Mouse (Mus musculus) right cerebral cortex, adult 2 months (tissue): ENCODE measurements around the gene Selenoo.

ENCODE experiments used
- DNase-seq, 2 experiments: peaks; one replicate each; pipeline ENCODE4 v3.0.0; 2021 to 2022; ENCODE audit warnings: low spot score in 2 of 2

Selenoo gene

DNA sequence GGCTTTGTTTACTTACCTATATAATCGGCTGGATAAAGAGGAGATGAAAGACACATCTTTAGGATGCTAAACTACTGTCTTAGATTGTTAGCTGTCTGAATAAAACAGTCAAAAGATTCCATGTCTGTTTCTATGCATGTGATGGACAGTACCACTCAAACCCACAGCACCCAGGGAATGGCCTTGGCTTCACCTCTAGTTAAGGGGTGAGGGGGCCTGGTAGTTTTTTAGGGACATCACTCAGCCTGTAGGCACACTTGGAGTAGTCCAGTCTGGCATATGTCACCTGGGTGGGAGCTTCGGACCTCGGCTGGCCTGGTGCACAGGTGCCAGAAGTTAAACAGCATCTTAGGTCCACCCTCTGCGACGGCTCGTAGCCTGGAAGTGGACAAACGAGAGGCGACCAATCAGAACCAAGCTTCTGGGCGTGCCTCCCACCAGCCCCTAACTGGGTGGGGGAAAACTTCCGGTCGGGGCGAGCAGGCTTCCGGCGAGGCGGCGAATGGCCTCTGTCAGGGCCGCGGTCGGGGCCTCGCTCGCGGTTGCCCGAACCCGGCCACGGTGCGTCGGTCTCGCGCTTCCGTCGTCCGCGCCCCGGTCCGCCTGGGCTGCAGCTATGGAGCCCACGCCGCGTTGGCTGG is at the start of gene Selenoo:
Gene Selenoo (plus strand): TSS at position 478 of the 641 bp plus-strand sequence.
- peak; percentile 90 to 91 for DNase-seq

GRCm38 (mm10) chr15:89044381-89044780 is 44.5 kb upstream of the Selenoo start:
- no peak for DNase-seq

GRCm38 (mm10) chr15:89046356-89046755 is 42.5 kb upstream of the Selenoo start:
- DNase-seq, result no peak

DNA sequence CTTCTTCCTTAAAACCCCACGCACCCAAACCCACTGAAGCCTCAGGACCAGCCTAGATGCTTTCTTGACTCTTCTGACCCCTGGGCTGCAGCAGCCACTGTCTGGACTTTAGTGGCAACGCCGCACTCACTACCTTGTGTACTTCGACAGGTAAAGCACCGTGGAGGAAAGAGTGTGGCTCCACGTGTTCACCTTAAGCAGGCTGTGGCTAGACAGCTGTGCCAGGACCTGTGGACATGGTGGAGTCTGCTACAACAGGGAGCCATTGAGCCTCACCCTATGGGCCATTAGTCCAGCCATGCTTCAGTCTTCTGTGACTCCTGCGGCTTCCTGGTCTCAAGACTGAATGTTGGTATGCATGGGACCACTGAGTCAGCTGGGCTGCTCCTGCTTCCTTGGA is 34.2 kb upstream of the Selenoo start:
- no peak for DNase-seq

GRCm38 (mm10) chr15:89058736-89059135 is 30.1 kb upstream of the Selenoo start:
- DNase-seq, result no peak

DNA sequence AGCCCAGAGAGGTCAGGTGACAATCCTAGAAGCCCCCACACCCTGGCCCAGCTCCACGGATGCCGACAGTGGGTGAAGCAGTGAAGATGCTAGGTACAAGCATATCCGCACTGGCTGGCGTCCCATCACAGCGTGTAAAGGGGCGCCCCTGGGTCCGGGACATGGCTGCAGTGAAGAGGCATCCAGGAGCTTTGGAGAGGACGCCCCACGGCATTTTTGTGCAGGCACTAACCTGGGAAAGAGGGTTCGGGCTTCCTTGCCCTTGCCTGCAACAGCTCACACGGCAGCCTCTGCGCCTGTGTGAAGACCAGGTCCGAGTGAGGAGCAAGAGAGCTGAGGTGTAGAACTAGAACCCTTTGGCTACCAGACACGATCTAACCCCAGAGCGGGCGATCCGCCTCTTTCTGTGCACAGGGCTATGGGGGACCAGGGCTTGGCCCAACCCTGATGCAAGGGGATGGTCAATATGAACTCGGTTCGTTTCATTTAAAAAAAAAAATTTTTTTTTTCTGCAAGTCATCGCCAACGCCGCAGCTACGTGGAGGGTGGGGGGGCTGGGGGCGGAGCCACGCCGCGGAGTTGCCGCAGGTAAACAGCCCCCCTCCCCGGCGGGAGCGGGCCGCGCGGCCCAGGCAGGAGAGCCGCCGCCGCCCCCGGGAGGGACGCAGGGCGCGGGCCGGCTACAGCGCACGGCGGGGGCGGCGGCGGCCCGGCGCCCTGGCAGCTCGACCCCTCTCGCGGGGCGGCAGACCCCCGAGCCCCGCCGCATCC is 29.5 kb upstream of the Selenoo start, which contains the start of gene Panx2:
Gene Panx2 (plus strand): TSS at position 574 of the 771 bp plus-strand sequence.
- peak; percentile 39 to 55 for DNase-seq

DNA sequence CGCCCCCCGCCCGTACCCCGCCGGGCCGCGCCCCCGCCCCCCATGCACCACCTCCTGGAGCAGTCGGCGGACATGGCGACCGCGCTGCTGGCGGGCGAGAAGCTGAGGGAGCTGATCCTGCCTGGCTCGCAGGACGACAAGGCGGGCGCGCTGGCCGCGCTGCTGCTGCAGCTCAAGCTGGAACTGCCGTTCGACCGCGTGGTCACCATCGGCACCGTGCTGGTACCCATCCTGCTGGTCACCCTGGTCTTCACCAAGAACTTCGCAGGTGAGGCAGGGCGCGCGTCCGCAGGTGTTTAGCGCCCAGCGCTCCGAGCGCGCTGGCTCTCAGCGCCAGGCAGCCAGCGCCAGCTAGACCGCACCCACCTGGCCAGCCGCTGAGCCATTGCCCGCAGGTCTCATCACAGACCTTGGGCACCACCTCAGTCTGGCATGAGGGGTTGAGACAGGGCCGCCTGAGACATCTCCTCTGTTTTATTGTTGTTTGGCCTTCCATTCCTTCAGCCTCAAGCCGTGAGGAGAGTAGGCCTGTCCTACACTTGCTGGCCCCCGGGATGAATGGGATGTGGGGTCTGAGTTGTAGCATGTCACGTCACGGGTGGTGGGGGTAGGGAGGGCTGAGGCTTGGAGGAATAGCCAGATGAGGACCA is 28.7 kb upstream of the Selenoo start:
- DNase-seq, result peak; percentile 41 to 61

DNA sequence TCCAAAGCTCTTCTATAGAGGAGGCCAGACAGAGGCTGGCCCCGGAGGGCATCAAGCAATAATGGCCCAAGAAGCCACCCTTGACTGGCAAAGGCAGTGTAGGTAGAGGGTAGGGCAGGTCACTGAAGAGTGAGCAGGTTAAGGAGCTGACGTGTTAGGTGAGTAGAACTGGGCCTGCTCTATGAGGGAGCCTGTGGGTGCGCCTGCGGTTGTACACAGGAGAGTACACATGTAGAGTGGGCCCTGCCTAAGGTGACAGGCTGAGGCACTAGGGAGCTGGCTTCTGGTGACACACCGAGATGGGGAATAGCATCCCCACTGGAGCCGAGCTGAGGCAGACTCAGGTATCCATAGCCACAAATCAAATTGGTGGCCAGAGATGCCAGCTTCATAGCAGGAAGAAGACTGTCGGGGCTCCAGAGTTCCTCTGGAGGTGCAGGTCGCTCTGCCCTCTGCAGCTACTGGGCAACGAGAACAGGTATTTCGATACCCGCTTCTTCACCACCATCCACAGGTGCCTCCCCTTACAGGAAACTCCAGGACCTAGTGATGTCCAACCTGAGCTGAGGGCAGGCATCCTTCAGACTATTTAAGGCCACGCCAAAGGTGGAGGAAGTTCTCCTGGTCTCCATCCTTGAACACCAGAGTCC is 27.9 kb upstream of the Selenoo start:
- DNase-seq, result peak in 1 of 2 experiments; percentile 12

DNA sequence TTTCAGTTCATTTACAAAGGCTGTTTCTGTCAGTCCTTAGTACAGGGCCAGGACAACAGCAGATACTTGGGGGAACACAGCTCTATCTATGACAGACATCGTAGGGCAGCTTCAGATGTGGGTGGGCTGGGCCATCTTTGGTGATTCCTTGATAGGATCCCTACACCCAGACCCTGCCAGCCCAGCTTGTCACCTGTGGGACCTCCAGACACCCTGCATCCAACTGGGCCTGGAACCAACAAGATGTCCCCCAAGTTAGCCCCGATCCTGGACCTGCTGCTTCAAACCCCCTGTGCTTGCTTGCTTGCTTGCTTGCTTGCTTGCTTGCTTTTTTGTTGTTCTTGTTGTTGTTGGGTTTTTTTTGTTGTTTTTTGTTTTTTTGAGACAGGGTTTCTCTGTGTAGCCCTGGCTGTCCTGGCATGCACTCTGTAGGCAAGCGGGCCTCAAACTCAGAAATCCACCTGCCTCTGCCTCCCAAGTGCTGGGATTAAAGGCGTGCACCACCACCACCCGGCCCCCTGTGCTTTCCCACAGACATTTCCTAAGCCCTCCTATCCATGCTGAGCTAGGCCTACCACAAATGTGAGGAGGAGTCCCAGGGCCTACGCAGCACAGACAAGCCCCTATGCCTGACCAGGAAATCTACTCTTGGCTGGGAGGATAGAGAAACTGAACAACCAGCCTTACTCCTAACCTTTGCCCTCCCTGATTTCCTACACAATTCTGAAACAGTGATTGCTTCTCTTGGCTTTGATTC is 26.9 kb upstream of the Selenoo start:
- DNase-seq, result no peak

DNA sequence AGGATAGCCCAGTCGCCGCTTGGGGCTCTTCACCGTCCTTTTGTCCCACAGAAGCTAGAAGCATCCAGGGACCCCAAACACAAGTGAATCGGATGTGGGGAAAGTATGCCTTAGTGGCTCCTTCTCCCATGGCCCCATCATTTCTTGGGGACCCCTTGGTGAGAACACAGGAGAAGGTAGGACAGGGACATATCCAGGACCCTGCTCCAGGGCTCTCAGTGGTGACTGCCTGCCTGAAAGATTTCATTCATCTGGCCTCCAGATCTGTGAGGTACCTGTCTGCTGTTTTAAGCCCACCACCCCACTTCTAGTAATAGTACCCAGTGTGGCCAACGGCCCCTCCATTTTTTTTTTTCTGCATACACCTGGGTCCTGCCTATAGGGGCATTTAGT is 26.4 kb upstream of the Selenoo start:
- DNase-seq, result no peak

- DNase-seq, result no peak
Measured at GRCm38 (mm10) chr15:89063001-89063400, 25.9 kb upstream of the Selenoo start.

DNA sequence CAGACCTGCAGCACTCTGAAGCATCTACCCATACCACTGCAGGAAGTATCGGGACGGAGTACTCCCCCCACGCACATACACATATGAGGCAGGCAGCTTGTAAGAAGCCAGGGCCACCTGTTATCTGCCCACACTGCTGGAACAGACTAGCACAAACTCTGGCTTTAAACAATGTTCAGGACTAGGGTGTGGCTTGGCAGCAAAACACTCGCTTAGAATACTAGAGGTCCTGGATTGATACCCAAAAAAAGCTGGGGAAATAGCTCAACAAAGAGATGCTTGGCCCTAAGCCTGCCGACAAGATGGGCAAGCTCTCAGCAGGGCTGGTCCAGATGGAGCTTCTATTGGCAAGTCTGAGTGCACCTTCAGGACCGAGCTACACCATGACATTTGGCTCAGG is 25.3 kb upstream of the Selenoo start:
- peak; percentile 64 to 79 for DNase-seq

GRCm38 (mm10) chr15:89064891-89065290 is 24.0 kb upstream of the Selenoo start:
- no peak for DNase-seq

DNA sequence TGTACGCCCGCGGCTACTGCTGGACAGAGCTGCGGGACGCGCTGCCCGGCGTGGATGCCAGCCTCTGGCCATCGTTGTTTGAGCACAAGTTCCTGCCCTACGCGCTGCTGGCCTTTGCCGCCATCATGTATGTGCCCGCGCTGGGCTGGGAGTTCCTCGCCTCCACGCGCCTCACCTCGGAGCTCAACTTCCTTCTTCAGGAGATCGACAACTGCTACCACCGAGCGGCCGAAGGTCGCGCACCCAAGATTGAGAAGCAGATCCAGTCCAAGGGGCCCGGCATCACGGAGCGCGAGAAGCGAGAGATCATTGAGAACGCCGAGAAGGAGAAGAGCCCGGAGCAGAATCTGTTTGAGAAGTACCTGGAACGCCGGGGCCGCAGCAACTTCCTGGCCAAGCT is 21.3 kb upstream of the Selenoo start:
- no peak for DNase-seq

DNA sequence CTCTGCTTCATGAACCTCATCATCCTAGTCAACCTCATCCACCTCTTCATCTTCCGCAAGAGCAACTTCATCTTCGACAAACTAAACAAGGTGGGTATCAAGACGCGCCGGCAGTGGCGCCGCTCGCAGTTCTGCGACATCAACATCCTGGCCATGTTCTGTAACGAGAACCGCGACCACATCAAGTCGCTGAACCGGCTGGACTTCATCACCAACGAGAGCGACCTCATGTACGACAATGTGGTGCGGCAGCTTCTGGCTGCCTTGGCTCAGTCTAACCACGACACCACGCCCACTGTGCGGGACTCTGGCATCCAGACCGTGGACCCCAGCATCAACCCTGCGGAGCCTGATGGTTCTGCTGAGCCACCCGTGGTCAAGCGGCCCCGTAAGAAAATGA is 20.7 kb upstream of the Selenoo start:
- no peak for DNase-seq

- no peak for DNase-seq
Measured at GRCm38 (mm10) chr15:89069336-89069840, 19.5 kb upstream of the Selenoo start.

DNA sequence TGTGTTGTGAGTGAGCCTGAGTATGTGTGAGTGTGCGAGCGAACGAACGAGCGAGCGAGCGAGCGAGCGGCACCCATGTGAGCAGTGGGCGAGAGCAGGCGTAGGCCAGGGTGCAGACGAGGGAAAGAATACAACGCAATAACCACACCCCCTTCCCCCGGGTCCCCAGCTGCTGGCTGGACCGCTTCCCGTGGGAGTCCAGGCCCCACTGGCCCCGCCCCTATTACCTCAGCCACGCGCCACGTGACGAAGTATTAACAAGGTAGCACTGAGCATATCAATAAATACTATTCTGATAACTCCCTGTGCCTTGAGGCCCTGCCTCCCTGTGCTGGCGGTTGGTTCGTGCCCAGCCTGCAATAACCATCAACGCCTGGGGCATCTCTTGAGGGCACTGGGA is 18.3 kb upstream of the Selenoo start:
- no peak for DNase-seq

- DNase-seq, result no peak
Measured at GRCm38 (mm10) chr15:89073993-89074603, 14.8 kb upstream of the Selenoo start.

DNA sequence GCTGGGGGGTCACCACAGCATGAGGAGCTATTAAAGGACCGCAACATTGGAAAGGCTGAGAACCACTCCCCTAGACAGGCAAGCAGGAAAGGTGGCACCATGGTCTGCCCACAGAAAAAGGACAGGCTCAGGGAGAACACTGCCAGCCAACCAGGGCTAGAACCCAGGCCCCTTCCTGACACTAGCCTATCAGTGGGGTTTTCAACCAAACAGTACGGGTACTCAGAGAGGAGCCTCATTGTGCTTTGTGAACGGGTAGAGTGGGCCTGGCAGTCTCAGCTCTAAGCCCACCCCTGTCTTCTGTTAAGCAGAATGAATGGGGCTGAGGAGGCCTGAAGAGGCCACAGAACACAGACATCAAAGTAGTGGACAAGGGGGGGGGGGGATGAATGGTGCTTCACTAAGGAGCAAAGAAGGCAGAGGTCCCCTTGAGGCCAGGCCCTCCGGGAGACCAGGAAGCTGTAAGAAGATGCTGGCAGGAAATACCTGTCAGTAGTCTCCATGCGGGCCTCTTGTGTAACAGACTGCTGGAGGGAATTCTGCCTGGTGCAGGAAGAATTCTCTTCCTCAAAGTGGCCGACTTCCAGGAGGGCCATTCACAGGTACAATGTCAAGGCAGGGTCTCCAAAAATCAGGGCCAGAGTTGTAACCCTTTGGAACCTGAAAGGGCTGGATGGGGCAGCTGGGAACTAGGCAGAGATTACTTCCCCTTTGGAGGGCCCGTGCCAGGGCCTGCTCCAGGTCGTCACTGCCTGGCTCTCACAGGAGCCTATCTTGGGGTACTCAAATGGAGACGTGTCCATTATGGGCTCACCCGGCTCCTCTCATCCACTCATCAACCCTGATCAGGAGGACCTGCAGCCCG is 14.0 kb upstream of the Selenoo start, which contains the start of gene Trabd:
Gene Trabd (plus strand): TSS at position 512 of the 865 bp plus-strand sequence.
- no peak for DNase-seq
